Mouse (Mus musculus): ENCODE data around the gene Spata21. TPM values are rescaled to one million over a fixed set of nuclear protein-coding genes. Genes with fewer than 3 reads are reported as not detected.
"Not testable (repeated sequence)": the region's sequence is repeated elsewhere in the genome, so short reads cannot be mapped to it uniquely, and the experiment has no call there.

Spata21 gene
- polyA plus RNA-seq, 1 experiment from 2014 or later = 0.51 TPM

- H3K9me3 ChIP-seq (ENCODE audit: control insufficient read depth, low read length) = not testable (repeated sequence)
- 87% methylated on average over 9 of the region's 9 CpGs for WGBS
Measured at GRCm38 (mm10) chr4:141140354-141140753, 52.2 kb downstream of the Spata21 start.

GRCm38 (mm10) chr4:141140967-141141366, 52.8 kb downstream of the Spata21 start:
- Histone ChIP-seq H3K4me2 (ENCODE audit: low read depth, low read length) (no peak overlapping the region), H3K9me3 (ENCODE audit: control insufficient read depth, low read length) (no peaks in the 10 kb centered on the region), H3K27me3 (ENCODE audit: control insufficient read depth, insufficient read depth, low read depth, low read length) (no peaks in the 10 kb centered on the region), H3K36me3 (ENCODE audit: control insufficient read depth, insufficient read depth, low read length) (no peaks in the 10 kb centered on the region), H3K4me3 (ENCODE audit: low read length) (no peak overlapping the region), H3K4me1 (replicated peaks; ENCODE audit: control insufficient read depth, insufficient read depth, low read length) (peaks cover 25% of the 10 kb centered on the region), H3K9ac (ENCODE audit: low read length) (no peak overlapping the region), H3K27ac (ENCODE audit: low read length) (no peak overlapping the region)
- 88% methylated on average over 6 of the region's 6 CpGs for WGBS
- no peak for ATAC-seq (ENCODE audit: low read depth)

More at GRCm38 (mm10) chr4:141140354-141140753, 52.2 kb downstream of the Spata21 start:
- H3K36me3 ChIP-seq (ENCODE audit: control insufficient read depth, insufficient read depth, low read length); H3K9ac ChIP-seq (ENCODE audit: low read length); H3K4me3 ChIP-seq (ENCODE audit: low read length); ATAC-seq (ENCODE audit: low read depth); H3K27ac ChIP-seq (ENCODE audit: low read length); H3K27me3 ChIP-seq (ENCODE audit: control insufficient read depth, insufficient read depth, low read depth, low read length); H3K4me2 ChIP-seq (ENCODE audit: low read depth, low read length): not testable (repeated sequence)
- H3K4me1 ChIP-seq (replicated peaks; ENCODE audit: control insufficient read depth, insufficient read depth, low read length) = peaks cover 29% of the 10 kb centered on the region

GRCm38 (mm10) chr4:141142285-141142811, 54.2 kb downstream of the Spata21 start:
- H3K27me3 ChIP-seq (ENCODE audit: control insufficient read depth, insufficient read depth, low read depth, low read length) = no peaks in the 10 kb centered on the region
- H3K9ac ChIP-seq (ENCODE audit: low read length) = peak overlapping the region; percentile 57
- 23% methylated on average over 9 of the region's 9 CpGs for WGBS
- peak overlapping the region; percentile 46 for H3K4me2 ChIP-seq (ENCODE audit: low read depth, low read length)
- no peaks in the 10 kb centered on the region for H3K9me3 ChIP-seq (ENCODE audit: control insufficient read depth, low read length)
- H3K4me3 ChIP-seq (ENCODE audit: low read length) = no peak overlapping the region
- H3K4me1 ChIP-seq (replicated peaks; ENCODE audit: control insufficient read depth, insufficient read depth, low read length) = peaks cover 19% of the 10 kb centered on the region
- H3K27ac ChIP-seq (ENCODE audit: low read length) = no peak overlapping the region; the same call in 1 of the 2 replicates
- no peaks in the 10 kb centered on the region for H3K36me3 ChIP-seq (ENCODE audit: control insufficient read depth, insufficient read depth, low read length)
- ATAC-seq (ENCODE audit: low read depth) = no peak

- not testable (repeated sequence) for ATAC-seq (ENCODE audit: low read depth); H3K27ac ChIP-seq (ENCODE audit: low read length); H3K9me3 ChIP-seq (ENCODE audit: control insufficient read depth, low read length); H3K27me3 ChIP-seq (ENCODE audit: control insufficient read depth, insufficient read depth, low read depth, low read length); H3K4me2 ChIP-seq (ENCODE audit: low read depth, low read length); H3K4me3 ChIP-seq (ENCODE audit: low read length); H3K9ac ChIP-seq (ENCODE audit: low read length); H3K36me3 ChIP-seq (ENCODE audit: control insufficient read depth, insufficient read depth, low read length)
- peaks cover 21% of the 10 kb centered on the region for H3K4me1 ChIP-seq (replicated peaks; ENCODE audit: control insufficient read depth, insufficient read depth, low read length)
- WGBS = 87% methylated on average over 9 of the region's 16 CpGs
Measured at GRCm38 (mm10) chr4:141145124-141145523, 57.0 kb downstream of the Spata21 start.

DNA sequence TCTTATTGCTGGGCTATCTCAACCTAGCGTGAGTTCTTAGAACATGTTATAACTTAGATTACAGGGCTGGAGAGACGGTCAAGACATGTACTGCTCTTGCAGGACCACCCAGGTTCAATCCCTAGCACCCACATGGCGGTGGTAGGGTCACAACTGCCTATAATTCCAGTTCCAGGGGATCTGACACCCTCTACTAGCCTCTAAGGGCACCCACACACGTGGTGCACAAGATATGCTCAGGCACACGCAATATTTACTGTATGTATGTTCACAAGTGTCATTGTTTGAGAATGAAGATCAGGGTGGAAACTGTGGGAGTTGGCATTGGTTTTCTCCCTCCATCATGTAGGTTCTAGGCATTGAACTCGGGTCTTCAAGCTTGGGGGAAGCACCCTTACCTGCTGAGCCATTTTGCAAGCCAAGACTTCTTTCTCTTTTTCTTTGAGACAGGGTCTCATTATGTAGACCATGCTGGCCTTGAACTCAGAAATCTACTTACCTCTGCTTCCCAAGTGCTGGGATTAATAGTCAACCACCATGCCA, 58.4 kb downstream of the Spata21 start:
- Histone ChIP-seq H3K4me3 (ENCODE audit: low read length) (no peak overlapping the region; the same call in 1 of the 2 replicates), H3K27ac (ENCODE audit: low read length) (peak overlapping the region; percentile 95; the same call in 1 of the 2 replicates), H3K9me3 (ENCODE audit: control insufficient read depth, low read length) (no peaks in the 10 kb centered on the region), H3K27me3 (ENCODE audit: control insufficient read depth, insufficient read depth, low read depth, low read length) (no peaks in the 10 kb centered on the region), H3K4me1 (replicated peaks; ENCODE audit: control insufficient read depth, insufficient read depth, low read length) (peaks cover 21% of the 10 kb centered on the region), H3K4me2 (ENCODE audit: low read depth, low read length) (peak overlapping the region; percentile 66), H3K9ac (ENCODE audit: low read length) (no peak overlapping the region; the same call in 1 of the 2 replicates), H3K36me3 (ENCODE audit: control insufficient read depth, insufficient read depth, low read length) (no peaks in the 10 kb centered on the region)
- WGBS = 92% methylated on average over 6 of the region's 6 CpGs
- no peak for ATAC-seq (ENCODE audit: low read depth)

- WGBS = 6% methylated on average over 58 of the region's 58 CpGs
- no peaks in the 10 kb centered on the region for H3K36me3 ChIP-seq (ENCODE audit: control insufficient read depth, insufficient read depth, low read length)
- no peaks in the 10 kb centered on the region for H3K9me3 ChIP-seq (ENCODE audit: control insufficient read depth, low read length)
- H3K27ac ChIP-seq (ENCODE audit: low read length) = peak within 1 kb of the TSS; percentile 95
- peak within 1 kb of the TSS; percentile 97 for H3K9ac ChIP-seq (ENCODE audit: low read length)
- ATAC-seq (ENCODE audit: low read depth) = peak; percentile 91
- H3K4me2 ChIP-seq (ENCODE audit: low read depth, low read length) = peak within 1 kb of the TSS; percentile 73
- H3K27me3 ChIP-seq (ENCODE audit: control insufficient read depth, insufficient read depth, low read depth, low read length) = no peaks in the 10 kb centered on the region
- peaks cover 21% of the 10 kb centered on the region for H3K4me1 ChIP-seq (replicated peaks; ENCODE audit: control insufficient read depth, insufficient read depth, low read length)
- H3K4me3 ChIP-seq (ENCODE audit: low read length) = peak within 1 kb of the TSS; percentile 99
Measured at GRCm38 (mm10) chr4:141147112-141148008, 59.2 kb downstream of the Spata21 start, which contains the start of gene Fbxo42. TSS of gene Fbxo42 (plus strand) at chr4:141147913.

- H3K9ac ChIP-seq (ENCODE audit: low read length) = peak overlapping the region; percentile 97
- H3K9me3 ChIP-seq (ENCODE audit: control insufficient read depth, low read length) = no peaks in the 10 kb centered on the region
- ATAC-seq (ENCODE audit: low read depth) = peak; percentile 79
- H3K4me1 ChIP-seq (replicated peaks; ENCODE audit: control insufficient read depth, insufficient read depth, low read length) = peaks cover 16% of the 10 kb centered on the region
- H3K4me3 ChIP-seq (ENCODE audit: low read length) = peak overlapping the region; percentile 99
- no peaks in the 10 kb centered on the region for H3K36me3 ChIP-seq (ENCODE audit: control insufficient read depth, insufficient read depth, low read length)
- no peaks in the 10 kb centered on the region for H3K27me3 ChIP-seq (ENCODE audit: control insufficient read depth, insufficient read depth, low read depth, low read length)
- peak overlapping the region; percentile 73 for H3K4me2 ChIP-seq (ENCODE audit: low read depth, low read length)
- under 1% methylated on average over 66 of the region's 66 CpGs for WGBS
- peak overlapping the region; percentile 75 for H3K27ac ChIP-seq (ENCODE audit: low read length)
Measured at GRCm38 (mm10) chr4:141148009-141148801, 60.1 kb downstream of the Spata21 start.

DNA sequence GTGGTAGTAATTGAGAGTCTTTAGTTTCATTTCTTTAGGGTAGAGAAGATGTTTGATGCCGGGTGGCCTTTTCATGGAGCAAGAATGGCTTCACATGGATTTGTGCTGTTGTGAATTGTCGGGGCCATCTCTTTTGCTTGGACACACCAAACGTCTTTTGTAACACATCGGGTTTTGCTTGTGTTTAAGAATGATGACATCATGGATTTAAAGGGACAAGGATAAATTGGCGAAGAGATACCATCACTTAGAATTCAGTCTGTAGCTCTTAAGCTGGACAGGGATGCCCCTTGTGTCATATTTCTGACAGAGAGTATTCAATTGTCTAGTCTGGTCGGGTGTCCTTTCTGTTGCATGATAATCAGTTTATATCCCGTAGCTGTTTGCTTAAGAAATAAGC, 61.0 kb downstream of the Spata21 start:
- Histone ChIP-seq H3K4me1 (replicated peaks; ENCODE audit: control insufficient read depth, insufficient read depth, low read length) (peaks cover 16% of the 10 kb centered on the region), H3K36me3 (ENCODE audit: control insufficient read depth, insufficient read depth, low read length) (no peaks in the 10 kb centered on the region), H3K27me3 (ENCODE audit: control insufficient read depth, insufficient read depth, low read depth, low read length) (no peaks in the 10 kb centered on the region), H3K27ac (ENCODE audit: low read length) (no peak overlapping the region), H3K9ac (ENCODE audit: low read length) (peak overlapping the region; percentile 97), H3K4me3 (ENCODE audit: low read length) (peak overlapping the region; percentile 99), H3K4me2 (ENCODE audit: low read depth, low read length) (peak overlapping the region; percentile 73), H3K9me3 (ENCODE audit: control insufficient read depth, low read length) (no peaks in the 10 kb centered on the region)
- WGBS = 20% methylated on average over 7 of the region's 7 CpGs
- ATAC-seq (ENCODE audit: low read depth) = no peak

All from lung, embryonic 16.5 days (tissue).